Mouse (Mus musculus) heart, postnatal 36 days (tissue): ENCODE results near the gene Itgb2. TPM values are rescaled to one million over a fixed set of nuclear protein-coding genes. Genes with fewer than 3 reads are reported as not detected.
A peak's percentile ranks its signal among the peaks of the same experiment; 100 is the strongest.

Experiments used
- DNase-seq, 2 experiments: peaks; one replicate each; pipeline ENCODE4 v3.0.0; 2021 to 2022
- intact Hi-C: fragments of 180-260 bp; cut with DNase I; formaldehyde crosslinking; loops from one replicate; pipeline ENCODE4 v1.15.1; 2025
- total RNA-seq, 2 experiments: library from RNA; stranded (reverse); gene quantifications; 2 replicates each; pipeline ENCODE4 v1.2.3; 2021

Gene Itgb2
- total RNA-seq, 2 experiments from 2014 or later: 7.1 to 9.2 TPM

- DNase-seq: no peak
- intact Hi-C loops: no loop called here
Observed at GRCm38 (mm10) chr10:77541864-77542666, 12.0 kb downstream of the Itgb2 start.

GRCm38 (mm10) chr10:77543226-77543625 is 13.2 kb downstream of the Itgb2 start:
- no peak for DNase-seq
- intact Hi-C loops: no loop called here

GRCm38 (mm10) chr10:77544916-77545315 is 14.9 kb downstream of the Itgb2 start:
- intact Hi-C loops: no loop called here
- DNase-seq: peak; percentile 80 to 81

GRCm38 (mm10) chr10:77548576-77548975 is 18.5 kb downstream of the Itgb2 start:
- intact Hi-C loops: no loop called here
- no peak for DNase-seq

- intact Hi-C loops: no loop called here
- DNase-seq: peak in 1 of 2 experiments; percentile 24
Observed at GRCm38 (mm10) chr10:77550874-77551273, 20.8 kb downstream of the Itgb2 start.

- intact Hi-C loops: no loop called here
Observed at GRCm38 (mm10) chr10:77552162-77552561, 22.1 kb downstream of the Itgb2 start.

GRCm38 (mm10) chr10:77553285-77553684 is 23.2 kb downstream of the Itgb2 start:
- DNase-seq: no peak
- intact Hi-C loops: no loop called here

More at GRCm38 (mm10) chr10:77552162-77552561, 22.1 kb downstream of the Itgb2 start:
- DNase-seq: no peak

- DNase-seq: no peak
- intact Hi-C loops: no loop called here
Observed at GRCm38 (mm10) chr10:77554918-77555317, 24.9 kb downstream of the Itgb2 start.

- no peak for DNase-seq
- intact Hi-C loops: no loop called here
Observed at GRCm38 (mm10) chr10:77556631-77557030, 26.6 kb downstream of the Itgb2 start.

GRCm38 (mm10) chr10:77557641-77558040 is 27.6 kb downstream of the Itgb2 start:
- no peak for DNase-seq

GRCm38 (mm10) chr10:77560090-77560489 is 30.0 kb downstream of the Itgb2 start:
- intact Hi-C loops: loop anchor here (10.0 kb wide), 1 partner anchor 415 kb away; no protein-coding TSS in a partner anchor
- no peak for DNase-seq

More at GRCm38 (mm10) chr10:77557641-77558040, 27.6 kb downstream of the Itgb2 start:
- intact Hi-C loops: no loop called here

- intact Hi-C loops: loop anchor here (10.0 kb wide), 1 partner anchor 416 kb away; no protein-coding TSS in a partner anchor
- no peak for DNase-seq
Observed at GRCm38 (mm10) chr10:77560830-77561229, 30.8 kb downstream of the Itgb2 start.

GRCm38 (mm10) chr10:77561508-77561907 is 31.5 kb downstream of the Itgb2 start:
- DNase-seq: no peak
- intact Hi-C loops: loop anchor here (10.0 kb wide), 1 partner anchor 417 kb away; no protein-coding TSS in a partner anchor

GRCm38 (mm10) chr10:77565005-77565404 is 35.0 kb downstream of the Itgb2 start:
- no peak for DNase-seq
- intact Hi-C loops: loop anchor here (5.0 to 10.0 kb wide), 2 partner anchors 283 to 420 kb away; no protein-coding TSS in a partner anchor

- intact Hi-C loops: loop anchor here (1.0 to 10.0 kb wide), 3 partner anchors 49 to 422 kb away; no protein-coding TSS in a partner anchor
Observed at GRCm38 (mm10) chr10:77566651-77567050, 36.6 kb downstream of the Itgb2 start.

GRCm38 (mm10) chr10:77569481-77569880 is 39.4 kb downstream of the Itgb2 start:
- no peak for DNase-seq
- intact Hi-C loops: loop anchor here (5.0 to 10.0 kb wide), 2 partner anchors 287 to 425 kb away; no protein-coding TSS in a partner anchor

More at GRCm38 (mm10) chr10:77566651-77567050, 36.6 kb downstream of the Itgb2 start:
- DNase-seq: peak; percentile 87 to 94

- intact Hi-C loops: loop anchor here (5.0 to 10.0 kb wide), 2 partner anchors 288 to 425 kb away; no protein-coding TSS in a partner anchor
- no peak for DNase-seq
Observed at GRCm38 (mm10) chr10:77569973-77570658, 40.1 kb downstream of the Itgb2 start.

- DNase-seq: no peak
- intact Hi-C loops: no loop called here
Observed at GRCm38 (mm10) chr10:77572225-77572624, 42.2 kb downstream of the Itgb2 start.

- no peak for DNase-seq
- intact Hi-C loops: no loop called here
Observed at GRCm38 (mm10) chr10:77573162-77573561, 43.1 kb downstream of the Itgb2 start.

- no peak for DNase-seq
- intact Hi-C loops: loop anchor here (5.0 kb wide), 2 partner anchors 42 to 163 kb away; partner anchors contain the start of genes Adarb1 and Ube2g2
Observed at GRCm38 (mm10) chr10:77580027-77580920, 50.2 kb downstream of the Itgb2 start.
